Comparison of ENCODE assay signal across 23 mouse cellular contexts in genomic region chr2:53680350-53681011, GRCm38 (mm10).
A peak's percentile ranks its signal among the peaks of the same experiment; 100 is the strongest.
DNase-seq lines count a peak whose midpoint lies in the region; ATAC-seq and TF ChIP-seq lines count a peak whose summit lies in the region.
"Had no signal": no experiment of that assay in that cellular context is flagged by ENCODE, and none has a peak within 500 bp of the region (broad histone marks: within the 10 kb centered on the region; RNA-seq: fewer than 3 reads in every experiment).

No protein-coding gene starts in this region.

- no peak for TF ChIP-seq POLR2A in thymus, adult 2 months (IDR thresholded peaks at IDR 0.05; ENCODE audit: control insufficient read depth, extremely low read depth, insufficient read depth, low read length, poor library complexity)

- no peaks in the 10 kb centered on the region for H3K9me3 ChIP-seq in hindbrain, embryonic 10.5 days
- H3K9me3 ChIP-seq: embryonic facial prominence, embryonic 10.5 days; embryonic facial prominence, embryonic 13.5 days; forebrain, embryonic 12.5 days; forebrain, embryonic 15.5 days; hindbrain, embryonic 13.5 days; intestine, embryonic 15.5 days had no signal

- peak; percentile 35; the same call in 1 of the 2 replicates for ATAC-seq in granulocyte monocyte progenitor cell, adult 5-6 weeks (replicated peaks; ENCODE audit: poor library complexity, severe bottlenecking)
- ATAC-seq in megakaryocyte-erythroid progenitor cell, adult 5-6 weeks (replicated peaks; ENCODE audit: low FRiP score, low TSS enrichment, poor library complexity, severe bottlenecking): 0 out of 2 replicates have a peak, but pooled peaks have one; percentile 50
- ATAC-seq: CD4-positive, CD25-positive, alpha-beta regulatory T cell, adult 4 months; forebrain, embryonic 15.5 days; hindbrain, embryonic 16.5 days; intestine, embryonic 15.5 days; Patski had no signal

- H3K4me1 ChIP-seq in hindbrain, embryonic 10.5 days (replicated peaks): peaks cover 8% of the 10 kb centered on the region
- H3K4me1 ChIP-seq in thymus, adult 2 months (replicated peaks; ENCODE audit: control insufficient read depth, insufficient read depth, low read length): no peaks in the 10 kb centered on the region
- H3K4me1 ChIP-seq: embryonic facial prominence, embryonic 10.5 days; embryonic facial prominence, embryonic 13.5 days; intestine, embryonic 15.5 days had no signal

- H3K27me3 ChIP-seq in hindbrain, embryonic 10.5 days (ENCODE audit: insufficient read depth, poor library complexity, severe bottlenecking): no peaks in the 10 kb centered on the region
- H3K27me3 ChIP-seq in thymus, adult 2 months (ENCODE audit: control insufficient read depth, insufficient read depth, low read length): no peaks in the 10 kb centered on the region
- H3K27me3 ChIP-seq: embryonic facial prominence, embryonic 13.5 days; forebrain, embryonic 12.5 days; forebrain, embryonic 15.5 days; hindbrain, embryonic 13.5 days; intestine, embryonic 15.5 days; Patski had no signal

- no peaks in the 10 kb centered on the region for H3K36me3 ChIP-seq in hindbrain, embryonic 10.5 days
- no peaks in the 10 kb centered on the region for H3K36me3 ChIP-seq in thymus, adult 2 months (ENCODE audit: control insufficient read depth, insufficient read depth, low read length)
- H3K36me3 ChIP-seq: embryonic facial prominence, embryonic 10.5 days; embryonic facial prominence, embryonic 13.5 days; forebrain, embryonic 12.5 days; forebrain, embryonic 15.5 days; hindbrain, embryonic 13.5 days; intestine, embryonic 15.5 days had no signal

- TF ChIP-seq CTCF in thymus, adult 2 months (IDR thresholded peaks at IDR 0.05; ENCODE audit: borderline replicate concordance, control insufficient read depth, extremely low read depth, insufficient read depth, low read length, poor library complexity): no peak

- no peak overlapping the region for H3K27ac ChIP-seq in hindbrain, embryonic 10.5 days
- H3K27ac ChIP-seq in thymus, adult 2 months (ENCODE audit: control insufficient read depth, insufficient read depth, low read length): no peak overlapping the region
- H3K27ac ChIP-seq: embryonic facial prominence, embryonic 10.5 days; embryonic facial prominence, embryonic 13.5 days; forebrain, embryonic 12.5 days; forebrain, embryonic 15.5 days; heart, adult 2 months; hindbrain, embryonic 13.5 days; intestine, embryonic 15.5 days had no signal

- DNase-seq in 416B (ENCODE audit: low read depth) (peak; percentile 66), MEL-GATA-1-ER (ENCODE audit: extremely low read depth, low read depth) (peak; percentile 26)
- no peak for DNase-seq in embryo, embryonic 9.5 days (ENCODE audit: extremely low spot score)
- no peak for DNase-seq in hindbrain, embryonic 10.5 days (ENCODE audit: low spot score)
- DNase-seq in thymus, adult 2 months: no peak
- DNase-seq: adrenal gland, postnatal 14 days; cerebellum, adult 11-12 months; cerebellum, adult 8-10 months; cerebellum, postnatal 10 days; gastrocnemius, postnatal 25 days; heart, adult 2 months had no signal

- WGBS in hindbrain, embryonic 10.5 days: 89% methylated on average over 5 of the region's 5 CpGs
- 78% methylated on average over 5 of the region's 5 CpGs for WGBS in thymus, adult 2 months

- no peak overlapping the region for H3K4me3 ChIP-seq in hindbrain, embryonic 10.5 days
- no peak overlapping the region for H3K4me3 ChIP-seq in thymus, adult 2 months (ENCODE audit: control insufficient read depth, insufficient read depth, low read length)
- H3K4me3 ChIP-seq: embryonic facial prominence, embryonic 10.5 days; embryonic facial prominence, embryonic 13.5 days; erythroblast, embryonic 14.5 days; forebrain, embryonic 12.5 days; forebrain, embryonic 15.5 days; heart, adult 2 months; hindbrain, embryonic 13.5 days; intestine, embryonic 15.5 days had no signal

Comparison
In these comparisons a context has a peak if more than half of its experiments do, and no peak if none do; other contexts are left out.
1. DNase-seq: peak in 416B (single experiment) and MEL-GATA-1-ER (single experiment); none in embryo, embryonic 9.5 days (single experiment), hindbrain, embryonic 10.5 days (single experiment) and thymus, adult 2 months (single experiment).